Mouse (Mus musculus) limb, embryonic 12.5 days (tissue): ENCODE measurements around the gene Gm10803. TPM values are rescaled to one million over a fixed set of nuclear protein-coding genes. Genes with fewer than 3 reads are reported as not detected.
"Not testable (repeated sequence)": the region's sequence is repeated elsewhere in the genome, so short reads cannot be mapped to it uniquely, and the experiment has no call there.

Experiments
- ATAC-seq: fragments of 200-750 bp; cut with Nextera tagmentation; 2 replicates; pipeline ENCODE4 v1.8.0; 2017; ENCODE audit warnings: low read depth, moderate TSS enrichment; ENCODE audit not compliant: insufficient number of reproducible peaks, insufficient read depth, low FRiP score, low TSS enrichment
- H3K27ac ChIP-seq: fragments of 300-500 bp; sonication (generic); 2 replicates; pipeline ENCODE4 v1.5.1; 2016; ENCODE audit warnings: mild to moderate bottlenecking, moderate library complexity
- H3K27me3 ChIP-seq: fragments of 300-500 bp; sonication (generic); 2 replicates; pipeline ENCODE4 v1.6.1; 2016; ENCODE audit warnings: mild to moderate bottlenecking, moderate library complexity
- H3K36me3 ChIP-seq: fragments of 300-500 bp; sonication (generic); 2 replicates; pipeline ENCODE4 v1.6.1; 2016; ENCODE audit warnings: mild to moderate bottlenecking, moderate library complexity
- H3K4me1 ChIP-seq: fragments of 300-500 bp; sonication (generic); replicated peaks from 2 replicates; pipeline ENCODE4 v1.6.1; 2016
- H3K4me2 ChIP-seq: fragments of 300-500 bp; sonication (generic); 2 replicates; pipeline ENCODE4 v1.6.1; 2016; ENCODE audit warnings: mild to moderate bottlenecking, moderate library complexity
- H3K4me3 ChIP-seq: fragments of 300-500 bp; sonication (generic); replicated peaks from 2 replicates; pipeline ENCODE4 v1.5.1; 2016; ENCODE audit warnings: mild to moderate bottlenecking
- H3K9ac ChIP-seq: fragments of 300-500 bp; sonication (generic); replicated peaks from 2 replicates; pipeline ENCODE4 v1.6.1; 2016; ENCODE audit warnings: mild to moderate bottlenecking, moderate library complexity
- H3K9me3 ChIP-seq: fragments of 300-500 bp; sonication (generic); 2 replicates; pipeline ENCODE4 v1.6.1; 2016; ENCODE audit warnings: mild to moderate bottlenecking, moderate library complexity
- WGBS: fragments of 180-500 bp; shearing (Covaris S2); methylation state at CpG from one replicate; pipeline ENCODE4 v1.1.7; 2016; 5-methylcytosine and 5-hydroxymethylcytosine counted together
- polyA plus RNA-seq: library from polyadenylated mRNA; unstranded; fragments of >200 nt; fragmentation: Nextera tagmentation; extraction: Ambion mirVana; gene quantifications from 2 replicates; pipeline ENCODE4 v1.2.1, GENCODE M21; 2016

Gm10803 gene
- not detected in 2 replicates for polyA plus RNA-seq

- H3K9ac ChIP-seq, result not testable (repeated sequence)
- WGBS, result 86% methylated on average over 2 of the region's 2 CpGs
Observed at GRCm38 (mm10) chr2:93560268-93560667, at the start of gene Gm10803. Gene Gm10803 (plus strand): TSS chr2:93560568.

GRCm38 (mm10) chr2:93510839-93511238 is 49.5 kb upstream of the Gm10803 start:
- H3K4me1 ChIP-seq, result 0 out of 2 replicates have a peak, but pooled peaks cover 3% of the 10 kb centered on the region
- H3K36me3 ChIP-seq, result no peaks in the 10 kb centered on the region
- WGBS, result 94% methylated on average over 1 of the region's 1 CpGs
- H3K9me3 ChIP-seq, result no peaks in the 10 kb centered on the region
- ATAC-seq, result no peak
- H3K4me3 ChIP-seq, result no peak overlapping the region
- 0 out of 2 replicates have a peak, but pooled peaks cover 6% of the 10 kb centered on the region for H3K27me3 ChIP-seq
- H3K9ac ChIP-seq, result no peak overlapping the region
- no peak overlapping the region for H3K27ac ChIP-seq
- H3K4me2 ChIP-seq, result no peak overlapping the region

More at GRCm38 (mm10) chr2:93560268-93560667, at the start of gene Gm10803:
- not testable (repeated sequence) for H3K36me3 ChIP-seq, H3K27me3 ChIP-seq, H3K9me3 ChIP-seq, ATAC-seq, H3K4me3 ChIP-seq, H3K27ac ChIP-seq, H3K4me2 ChIP-seq
- H3K4me1 ChIP-seq, result peaks cover 11% of the 10 kb centered on the region

- Histone ChIP-seq H3K4me1 (0 out of 2 replicates have a peak, but pooled peaks cover 3% of the 10 kb centered on the region), H3K27ac (no peak overlapping the region), H3K9ac (no peak overlapping the region), H3K36me3 (no peaks in the 10 kb centered on the region), H3K4me3 (no peak overlapping the region), H3K27me3 (0 out of 2 replicates have a peak, but pooled peaks cover 6% of the 10 kb centered on the region), H3K9me3 (no peaks in the 10 kb centered on the region), H3K4me2 (no peak overlapping the region)
- no peak for ATAC-seq
- 66% methylated on average over 7 of the region's 7 CpGs for WGBS
Observed at GRCm38 (mm10) chr2:93512130-93512529, 48.2 kb upstream of the Gm10803 start.

- Histone ChIP-seq H3K36me3 (no peaks in the 10 kb centered on the region), H3K27me3 (peaks cover 11% of the 10 kb centered on the region; the same call in 1 of the 2 replicates), H3K9ac (no peak overlapping the region), H3K27ac (no peak overlapping the region), H3K4me1 (no peaks in the 10 kb centered on the region), H3K9me3 (no peaks in the 10 kb centered on the region), H3K4me2 (no peak overlapping the region), H3K4me3 (no peak overlapping the region)
- no peak for ATAC-seq
- 76% methylated on average over 4 of the region's 4 CpGs for WGBS
Observed at GRCm38 (mm10) chr2:93515246-93515645, 45.1 kb upstream of the Gm10803 start.

- Histone ChIP-seq H3K9me3 (no peaks in the 10 kb centered on the region), H3K9ac (no peak overlapping the region), H3K27me3 (peaks cover 42% of the 10 kb centered on the region), H3K4me1 (peaks cover 22% of the 10 kb centered on the region), H3K4me2 (no peak overlapping the region), H3K27ac (no peak overlapping the region), H3K4me3 (no peak overlapping the region), H3K36me3 (no peaks in the 10 kb centered on the region)
- WGBS, result 81% methylated on average over 4 of the region's 4 CpGs
- no peak for ATAC-seq
Observed at GRCm38 (mm10) chr2:93521042-93521441, 39.3 kb upstream of the Gm10803 start.

GRCm38 (mm10) chr2:93521571-93521970 is 38.8 kb upstream of the Gm10803 start:
- Histone ChIP-seq H3K9ac (no peak overlapping the region; the same call in 1 of the 2 replicates), H3K4me3 (no peak overlapping the region), H3K4me2 (no peak overlapping the region), H3K4me1 (peaks cover 22% of the 10 kb centered on the region), H3K27ac (no peak overlapping the region), H3K27me3 (peaks cover 47% of the 10 kb centered on the region), H3K9me3 (no peaks in the 10 kb centered on the region), H3K36me3 (no peaks in the 10 kb centered on the region)
- 54% methylated on average over 6 of the region's 6 CpGs for WGBS
- ATAC-seq, result no peak

- H3K4me2 ChIP-seq, result peak overlapping the region; percentile 24; the same call in 1 of the 2 replicates
- 20% methylated on average over 16 of the region's 16 CpGs for WGBS
- no peak overlapping the region; the same call in 1 of the 2 replicates for H3K9ac ChIP-seq
- H3K4me3 ChIP-seq, result no peak overlapping the region
- no peak overlapping the region for H3K27ac ChIP-seq
- no peaks in the 10 kb centered on the region for H3K36me3 ChIP-seq
- peaks cover 47% of the 10 kb centered on the region for H3K27me3 ChIP-seq
- ATAC-seq, result no peak
- no peaks in the 10 kb centered on the region for H3K9me3 ChIP-seq
- peaks cover 22% of the 10 kb centered on the region for H3K4me1 ChIP-seq
Observed at GRCm38 (mm10) chr2:93522005-93522404, 38.4 kb upstream of the Gm10803 start.

GRCm38 (mm10) chr2:93525033-93525762 is 35.2 kb upstream of the Gm10803 start:
- Histone ChIP-seq H3K36me3 (no peaks in the 10 kb centered on the region), H3K27ac (no peak overlapping the region; the same call in 1 of the 2 replicates), H3K4me3 (no peak overlapping the region), H3K4me2 (no peak overlapping the region), H3K9ac (no peak overlapping the region; the same call in 1 of the 2 replicates), H3K4me1 (peaks cover 22% of the 10 kb centered on the region), H3K27me3 (peaks cover 42% of the 10 kb centered on the region), H3K9me3 (no peaks in the 10 kb centered on the region)
- peak; percentile 48; the same call in 1 of the 2 replicates for ATAC-seq
- 25% methylated on average over 16 of the region's 16 CpGs for WGBS

- Histone ChIP-seq H3K4me2 (no peak overlapping the region), H3K4me1 (peaks cover 14% of the 10 kb centered on the region), H3K36me3 (no peaks in the 10 kb centered on the region), H3K9ac (no peak overlapping the region), H3K27ac (no peak overlapping the region), H3K27me3 (peaks cover 19% of the 10 kb centered on the region), H3K4me3 (no peak overlapping the region), H3K9me3 (no peaks in the 10 kb centered on the region)
- no peak for ATAC-seq
- 33% methylated on average over 4 of the region's 4 CpGs for WGBS
Observed at GRCm38 (mm10) chr2:93529602-93530001, 30.8 kb upstream of the Gm10803 start.

GRCm38 (mm10) chr2:93533891-93534290 is 26.5 kb upstream of the Gm10803 start:
- H3K4me3 ChIP-seq, result no peak overlapping the region
- WGBS, result 88% methylated on average over 7 of the region's 7 CpGs
- H3K9me3 ChIP-seq, result no peaks in the 10 kb centered on the region
- H3K4me1 ChIP-seq, result peaks cover 25% of the 10 kb centered on the region
- H3K9ac ChIP-seq, result no peak overlapping the region
- H3K27ac ChIP-seq, result no peak overlapping the region
- ATAC-seq, result no peak
- no peak overlapping the region for H3K4me2 ChIP-seq
- H3K36me3 ChIP-seq, result no peaks in the 10 kb centered on the region
- peaks cover 14% of the 10 kb centered on the region; the same call in 1 of the 2 replicates for H3K27me3 ChIP-seq

- WGBS, result 29% methylated on average over 3 of the region's 3 CpGs
- no peaks in the 10 kb centered on the region for H3K36me3 ChIP-seq
- peaks cover 14% of the 10 kb centered on the region; the same call in 1 of the 2 replicates for H3K27me3 ChIP-seq
- peaks cover 25% of the 10 kb centered on the region for H3K4me1 ChIP-seq
- no peak overlapping the region for H3K9ac ChIP-seq
- H3K27ac ChIP-seq, result peak overlapping the region; percentile 76
- no peak overlapping the region for H3K4me3 ChIP-seq
- H3K9me3 ChIP-seq, result no peaks in the 10 kb centered on the region
- ATAC-seq, result peak; percentile 60
- H3K4me2 ChIP-seq, result 0 out of 2 replicates have a peak overlapping the region, but pooled peaks have one; percentile 13
Observed at GRCm38 (mm10) chr2:93537385-93537967, 22.9 kb upstream of the Gm10803 start.
